Mouse (Mus musculus): ENCODE results near the gene D1Ertd622e. TPM values are rescaled to one million over a fixed set of nuclear protein-coding genes. Genes with fewer than 3 reads are reported as not detected.
"Not testable (repeated sequence)": the region's sequence is repeated elsewhere in the genome, so short reads cannot be mapped to it uniquely, and the experiment has no call there.

D1Ertd622e gene
- total RNA-seq, 2 experiments from 2014 or later = 4.6 to 5.1 TPM

- intact Hi-C loops (cut with DNase I) = no loop called here
Measured at GRCm38 (mm10) chr1:97588561-97588960, 73.3 kb downstream of the D1Ertd622e start.

GRCm38 (mm10) chr1:97585106-97585505 lies 76.8 kb downstream of the D1Ertd622e start:
- intact Hi-C loops (cut with DNase I) = no loop called here
- no peak for DNase-seq

More at GRCm38 (mm10) chr1:97588561-97588960, 73.3 kb downstream of the D1Ertd622e start:
- no peak for DNase-seq

GRCm38 (mm10) chr1:97584171-97584570 lies 77.7 kb downstream of the D1Ertd622e start:
- intact Hi-C loops (cut with DNase I) = no loop called here
- no peak for DNase-seq

GRCm38 (mm10) chr1:97583085-97583484 lies 78.8 kb downstream of the D1Ertd622e start:
- intact Hi-C loops (cut with DNase I) = no loop called here
- no peak for DNase-seq

GRCm38 (mm10) chr1:97580680-97581079 lies 81.2 kb downstream of the D1Ertd622e start:
- intact Hi-C loops (cut with DNase I); DNase-seq: not testable (repeated sequence)

GRCm38 (mm10) chr1:97580270-97580669 lies 81.6 kb downstream of the D1Ertd622e start:
- intact Hi-C loops (cut with DNase I) = no loop called here
- DNase-seq = no peak

GRCm38 (mm10) chr1:97578025-97578417 lies 83.9 kb downstream of the D1Ertd622e start:
- intact Hi-C loops (cut with DNase I) = no loop called here
- DNase-seq = no peak

GRCm38 (mm10) chr1:97577062-97578024 lies 84.5 kb downstream of the D1Ertd622e start:
- intact Hi-C loops (cut with DNase I) = no loop called here
- DNase-seq = no peak

GRCm38 (mm10) chr1:97576576-97576975 lies 85.3 kb downstream of the D1Ertd622e start:
- intact Hi-C loops (cut with DNase I) = no loop called here
- no peak for DNase-seq

- no peak for DNase-seq
- intact Hi-C loops (cut with DNase I) = no loop called here
Measured at GRCm38 (mm10) chr1:97570814-97571213, 91.1 kb downstream of the D1Ertd622e start.

- intact Hi-C loops (cut with DNase I) = no loop called here
Measured at GRCm38 (mm10) chr1:97567956-97568355, 93.9 kb downstream of the D1Ertd622e start.

GRCm38 (mm10) chr1:97564641-97565040 lies 97.2 kb downstream of the D1Ertd622e start:
- no peak for DNase-seq
- intact Hi-C loops (cut with DNase I) = no loop called here

More at GRCm38 (mm10) chr1:97567956-97568355, 93.9 kb downstream of the D1Ertd622e start:
- no peak for DNase-seq

- DNase-seq = no peak
- intact Hi-C loops (cut with DNase I) = no loop called here
Measured at GRCm38 (mm10) chr1:97562867-97563266, 99.0 kb downstream of the D1Ertd622e start.

Other genes with a start within 250 kb of the D1Ertd622e start
- 1 to 10 TPM; 6.3 to 7.7 TPM for gene Gin1, start 108.1 kb upstream of the D1Ertd622e start, total RNA-seq (2021)
- gene Ppip5k2, start 108.3 kb upstream of the D1Ertd622e start, total RNA-seq (2021) = 100 to 1,000 TPM in 1 of 2 experiments, 10 to 100 TPM in 1; 86.8 to 102 TPM